Comparison of ENCODE assay signal across 8 mouse cellular contexts in genomic region chr13:107888231-107888555, GRCm38 (mm10).
DNase-seq lines count a peak whose midpoint lies in the region; ATAC-seq and TF ChIP-seq lines count a peak whose summit lies in the region.

No protein-coding gene starts in this region.

- H3K27ac ChIP-seq in forebrain, embryonic 16.5 days (ENCODE audit: low read length), result peak overlapping the region; percentile 93
- H3K27ac ChIP-seq in liver, embryonic 15.5 days (replicated peaks), result no peak overlapping the region

- H3K79me3 ChIP-seq in C2C12 (ENCODE audit: low read depth), result peaks cover 21% of the 10 kb centered on the region

- H3K79me2 ChIP-seq in C2C12 (ENCODE audit: control insufficient read depth, insufficient read depth), result peaks cover 40% of the 10 kb centered on the region

- H3K36me3 ChIP-seq in C2C12 (ENCODE audit: control insufficient read depth, insufficient read depth), result no peaks in the 10 kb centered on the region
- H3K36me3 ChIP-seq in forebrain, embryonic 16.5 days (ENCODE audit: control insufficient read depth, insufficient read depth), result no peaks in the 10 kb centered on the region
- no peaks in the 10 kb centered on the region for H3K36me3 ChIP-seq in liver, embryonic 15.5 days (replicated peaks)

- no peak for TF ChIP-seq CTCF in C2C12 (IDR thresholded peaks at IDR 0.05; ENCODE audit: control insufficient read depth, insufficient read depth, insufficient read length)

- H3K4me3 ChIP-seq in C2C12 (ENCODE audit: insufficient read depth, poor library complexity, severe bottlenecking), result peak overlapping the region; percentile 41
- H3K4me3 ChIP-seq in forebrain, embryonic 16.5 days (replicated peaks; ENCODE audit: low read length), result peak overlapping the region; percentile 95
- H3K4me3 ChIP-seq in liver, embryonic 15.5 days (replicated peaks), result peak overlapping the region; percentile 61

- H3K4me1 ChIP-seq in forebrain, embryonic 16.5 days (replicated peaks; ENCODE audit: control insufficient read depth, insufficient read depth, low read length), result peaks cover 28% of the 10 kb centered on the region
- H3K4me1 ChIP-seq in liver, embryonic 15.5 days (replicated peaks), result peaks cover 26% of the 10 kb centered on the region

- H3K9me3 ChIP-seq in forebrain, embryonic 16.5 days (ENCODE audit: control insufficient read depth, low read length), result no peaks in the 10 kb centered on the region
- H3K9me3 ChIP-seq in liver, embryonic 15.5 days (replicated peaks), result no peaks in the 10 kb centered on the region

- H3K27me3 ChIP-seq in C2C12 (ENCODE audit: control insufficient read depth, insufficient read depth, insufficient read length), result no peaks in the 10 kb centered on the region
- H3K27me3 ChIP-seq in forebrain, embryonic 16.5 days (replicated peaks; ENCODE audit: control insufficient read depth, insufficient read depth, low read length), result no peaks in the 10 kb centered on the region
- peaks cover 88% of the 10 kb centered on the region for H3K27me3 ChIP-seq in liver, embryonic 15.5 days

- 0% methylated on average over 9 of the region's 9 CpGs for WGBS in forebrain, embryonic 16.5 days
- under 1% methylated on average over 9 of the region's 9 CpGs for WGBS in liver, embryonic 15.5 days (ENCODE audit: insufficient replicate concordance)

- ATAC-seq in forebrain, embryonic 16.5 days, result no peak
- no peak for ATAC-seq in liver, embryonic 15.5 days (ENCODE audit: insufficient read depth)
- ATAC-seq in frontal cortex, adult (ENCODE audit: low TSS enrichment), result no peak

- DNase-seq in embryo, embryonic 11 days, result peak; percentile 60
- no peak for DNase-seq in embryo, embryonic 10 days (ENCODE audit: low spot score)
- no peak for DNase-seq in frontal cortex, postnatal 14 days (ENCODE audit: low spot score in 2 of 2)
- DNase-seq in layer of hippocampus, postnatal 10 days (ENCODE audit: low spot score in 2 of 2), result no peak

- H3K9ac ChIP-seq in forebrain, embryonic 16.5 days (replicated peaks; ENCODE audit: low read depth, low read length), result peak overlapping the region; percentile 88
- H3K9ac ChIP-seq in liver, embryonic 15.5 days, result 0 out of 2 replicates have a peak overlapping the region, but pooled peaks have one; percentile 35

- peak overlapping the region; percentile 27 for H3ac ChIP-seq in C2C12 (ENCODE audit: control insufficient read depth, insufficient read length, low read depth)

- H3K4me2 ChIP-seq in forebrain, embryonic 16.5 days (ENCODE audit: low read length), result peak overlapping the region; percentile 77
- H3K4me2 ChIP-seq in liver, embryonic 15.5 days, result peak overlapping the region; percentile 80

TF ChIP-seq in C2C12, 6 proteins besides CTCF, POLR2A, EP300 and RAD21:
- TF ChIP-seq CEBPB (IDR thresholded peaks at IDR 0.05; ENCODE audit: low read depth), result no peak
- no peak for TF ChIP-seq MAX (IDR thresholded peaks at IDR 0.05)
- no peak for TF ChIP-seq MYOG (IDR thresholded peaks at IDR 0.05; ENCODE audit: control insufficient read depth, extremely low read depth, insufficient read length)
- TF ChIP-seq FOSL1 (IDR thresholded peaks at IDR 0.05; ENCODE audit: insufficient read depth, low read length, poor library complexity, severe bottlenecking), result no peak
- no peak for TF ChIP-seq MYOD1 (IDR thresholded peaks at IDR 0.05; ENCODE audit: control insufficient read depth, insufficient read length, low read depth)
- TF ChIP-seq USF1 (IDR thresholded peaks at IDR 0.05; ENCODE audit: low read depth), result no peak
TF ChIP-seq in C2C12: peak in this region for 0.

Comparison
In these comparisons a context has a peak if more than half of its experiments do, and no peak if none do; other contexts are left out.
1. H3K4me3 ChIP-seq: peak in every context shown above with its lines; median percentile 95 in forebrain, embryonic 16.5 days; 61 in liver, embryonic 15.5 days; 41 in C2C12.